ENCODE assay signal across 9 mouse cellular contexts in the genomic region with DNA sequence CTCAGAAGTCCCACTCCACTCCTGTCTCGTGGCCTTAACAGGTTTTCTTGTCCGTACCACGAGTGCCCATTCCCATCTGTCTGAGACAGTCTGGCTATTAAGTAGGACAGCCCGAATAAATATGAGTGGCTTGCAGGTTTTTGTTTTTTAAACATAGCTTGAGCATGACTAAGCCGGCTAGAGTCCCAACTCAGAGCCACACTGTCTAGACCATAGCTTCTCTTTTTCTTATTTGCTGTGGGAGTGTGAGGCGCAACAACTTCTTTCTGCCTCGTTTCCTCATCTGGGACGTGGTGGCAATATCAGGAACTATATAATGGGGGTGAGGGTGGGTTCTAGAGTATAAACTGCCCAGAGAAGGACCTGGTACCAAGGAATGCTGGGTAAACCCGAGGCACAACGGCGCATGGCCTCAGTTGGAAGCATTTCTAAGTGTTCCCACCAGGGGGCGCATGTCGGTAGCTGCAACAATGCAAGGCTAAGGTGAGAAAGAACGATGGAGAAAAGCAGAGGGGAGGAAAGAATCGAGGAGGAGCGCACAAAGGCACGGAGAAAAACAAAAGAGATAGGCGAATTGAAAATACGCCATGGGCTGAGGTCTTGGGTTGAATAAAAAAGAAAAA. TPM values are rescaled to one million over a fixed set of nuclear protein-coding genes. Genes with fewer than 3 reads are reported as not detected.
DNase-seq lines count a peak whose midpoint lies in the region; ATAC-seq and TF ChIP-seq lines count a peak whose summit lies in the region.
"Had no signal": no experiment of that assay in that cellular context is flagged by ENCODE, and none has a peak within 500 bp of the region (broad histone marks: within the 10 kb centered on the region; RNA-seq: fewer than 3 reads in every experiment).

No protein-coding gene starts in this region.

- H3K9me3 ChIP-seq in forebrain, postnatal 0 days (ENCODE audit: low read length), result no peaks in the 10 kb centered on the region
- no peaks in the 10 kb centered on the region for H3K9me3 ChIP-seq in hindbrain, embryonic 11.5 days (ENCODE audit: control insufficient read depth, low read length)
- H3K9me3 ChIP-seq: liver, embryonic 15.5 days had no signal

- peak; percentile 92 for TF ChIP-seq CTCF in forebrain, postnatal 0 days (IDR thresholded peaks at IDR 0.05; ENCODE audit: low read depth)

- 31% methylated on average over 19 of the region's 19 CpGs for WGBS in forebrain, postnatal 0 days
- 40% methylated on average over 19 of the region's 19 CpGs for WGBS in hindbrain, embryonic 11.5 days

- H3K27ac ChIP-seq in forebrain, postnatal 0 days (ENCODE audit: low read depth, low read length), result no peak overlapping the region
- H3K27ac ChIP-seq in hindbrain, embryonic 11.5 days (ENCODE audit: low read depth, low read length), result no peak overlapping the region
- H3K27ac ChIP-seq: liver, embryonic 15.5 days had no signal

- no peak overlapping the region for H3K4me3 ChIP-seq in forebrain, postnatal 0 days (ENCODE audit: low read depth, low read length)
- H3K4me3 ChIP-seq in hindbrain, embryonic 11.5 days (ENCODE audit: low read depth, low read length), result no peak overlapping the region
- H3K4me3 ChIP-seq: liver, embryonic 15.5 days had no signal

- no peaks in the 10 kb centered on the region for H3K36me3 ChIP-seq in forebrain, postnatal 0 days (ENCODE audit: insufficient read depth)
- no peaks in the 10 kb centered on the region for H3K36me3 ChIP-seq in hindbrain, embryonic 11.5 days (ENCODE audit: control insufficient read depth, insufficient read depth, low read length)
- H3K36me3 ChIP-seq: liver, embryonic 15.5 days had no signal

- H3K4me2 ChIP-seq in forebrain, postnatal 0 days (ENCODE audit: low read depth), result no peak overlapping the region
- H3K4me2 ChIP-seq in hindbrain, embryonic 11.5 days (replicated peaks; ENCODE audit: low read depth, low read length), result no peak overlapping the region
- H3K4me2 ChIP-seq: liver, embryonic 15.5 days had no signal

- H3K4me1 ChIP-seq in forebrain, postnatal 0 days (ENCODE audit: insufficient read depth), result no peaks in the 10 kb centered on the region
- H3K4me1 ChIP-seq in hindbrain, embryonic 11.5 days (replicated peaks; ENCODE audit: control insufficient read depth, insufficient read depth, low read length), result no peaks in the 10 kb centered on the region

- H3K27me3 ChIP-seq in forebrain, postnatal 0 days (ENCODE audit: insufficient read depth, low read length), result no peaks in the 10 kb centered on the region
- H3K27me3 ChIP-seq in hindbrain, embryonic 11.5 days (ENCODE audit: control insufficient read depth, insufficient read depth, low read length), result no peaks in the 10 kb centered on the region
- H3K27me3 ChIP-seq: liver, embryonic 15.5 days had no signal

- peak; percentile 95 for DNase-seq in MEL-GATA-1-ER (ENCODE audit: extremely low read depth, low read depth)
- DNase-seq in cerebellum, adult 18-20 months, result peak; percentile 65 to 74
- peak; percentile 83 for DNase-seq in forebrain, postnatal 0 days
- peak; percentile 87 for DNase-seq in hindbrain, embryonic 11.5 days (ENCODE audit: low spot score)
- peak; percentile 60 for DNase-seq in layer of hippocampus, adult 9-11 months
- peak; percentile 72 to 82 for DNase-seq in lung, postnatal 4 days
- DNase-seq in right cerebral cortex, adult 18-20 months, result peak; percentile 78
- peak; percentile 53 to 57 for DNase-seq in urinary bladder, adult 18-20 months (ENCODE audit: low spot score in 2 of 2)

- peak; percentile 82 for ATAC-seq in forebrain, postnatal 0 days
- peak; percentile 67 for ATAC-seq in hindbrain, embryonic 11.5 days (ENCODE audit: low FRiP score)

- no peak overlapping the region for H3K9ac ChIP-seq in forebrain, postnatal 0 days
- no peak overlapping the region for H3K9ac ChIP-seq in hindbrain, embryonic 11.5 days (ENCODE audit: low read depth, low read length)
- H3K9ac ChIP-seq: liver, embryonic 15.5 days had no signal

RNA-seq across cellular contexts. Expression of gene Reg4, which starts 5.1 kb away (rescaled TPM):
- total RNA-seq in forebrain, postnatal 0 days (2014; rRNA removed), result not detected in 2 replicates
- polyA plus RNA-seq in forebrain, postnatal 0 days (2015; fragmentation: Nextera tagmentation; extraction: Ambion mirVana), result not detected in 2 replicates
- polyA plus RNA-seq in hindbrain, embryonic 11.5 days (2014; fragmentation: Nextera tagmentation; extraction: Ambion mirVana), result not detected in 2 replicates
- polyA plus RNA-seq: liver, embryonic 15.5 days had no signal

RNA-seq across cellular contexts. Expression of gene Hmgcs2, which starts 53.1 kb away (rescaled TPM):
- 22.5 and 26.9 TPM in 2 replicates for total RNA-seq in forebrain, postnatal 0 days (2014; rRNA removed)
- 30.0 and 33.6 TPM in 2 replicates for polyA plus RNA-seq in forebrain, postnatal 0 days (2015; fragmentation: Nextera tagmentation; extraction: Ambion mirVana)
- 2.9 and 5.2 TPM in 2 replicates for polyA plus RNA-seq in hindbrain, embryonic 11.5 days (2014; fragmentation: Nextera tagmentation; extraction: Ambion mirVana)
